Mouse (Mus musculus): Measurements from ENCODE around the gene Mmp25. TPM values are rescaled to one million over a fixed set of nuclear protein-coding genes. Genes with fewer than 3 reads are reported as not detected.

Gene Mmp25
- total and polyA plus RNA-seq, 3 experiments = not detected

DNA sequence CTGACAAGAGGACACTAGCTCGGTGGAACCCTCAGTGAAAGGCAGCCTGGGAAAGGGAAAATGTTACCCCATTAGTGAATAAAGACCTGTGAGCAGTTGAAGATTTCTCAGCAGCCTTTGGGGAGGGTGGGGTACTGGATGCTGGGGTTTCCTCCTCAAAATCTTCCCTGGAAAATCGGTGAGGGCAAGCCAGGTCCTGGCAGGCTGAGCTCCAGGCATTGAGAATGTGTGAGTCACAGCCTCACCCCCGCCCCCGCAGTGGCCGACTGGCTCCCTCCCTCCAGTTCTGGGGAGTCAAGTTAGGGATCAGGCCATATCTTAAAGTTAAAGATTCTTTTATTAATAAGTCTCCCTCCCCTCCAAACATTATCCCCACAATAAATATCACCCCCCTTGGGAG lies 30.1 kb upstream of the Mmp25 start:
- H3K36me3 ChIP-seq (replicated peaks in 1 of 2; ENCODE audit: control insufficient read depth in 1 of 2, insufficient read depth in 1 of 2, low read length in 1 of 2) = peaks cover 3 to 9% of the 10 kb centered on the region in 2 experiments
- dilution Hi-C loops (cut with MboI; ENCODE audit: extremely low pct_ligation_motif_present, extremely low pct_unique_long_range_greater_than_20kb, low sequenced_read_pairs) (no loop called here), in situ Hi-C loops (cut with MboI; ENCODE audit: low pct_ligation_motif_present, low pct_unique_long_range_greater_than_20kb, low sequenced_read_pairs) (loop anchor here (10.0 kb wide), 1 partner anchor 50 kb away; the partner anchor contains the start of genes 1520401A03Rik and Pkmyt1)
- no peaks in the 10 kb centered on the region for H3K9me3 ChIP-seq (replicated peaks; ENCODE audit: low read length)
- no peaks in the 10 kb centered on the region for H3K79me2 ChIP-seq (replicated peaks; ENCODE audit: control insufficient read depth, extremely low read depth, insufficient read depth, poor library complexity, severe bottlenecking)
- TF ChIP-seq SMC3 (IDR thresholded peaks at IDR 0.05; ENCODE audit: low read depth, low read length) (no peak), ZC3H11A (IDR thresholded peaks at IDR 0.05; ENCODE audit: low read depth, low read length) (no peak), CHD2 (IDR thresholded peaks at IDR 0.05; ENCODE audit: low read length) (no peak), HCFC1 (IDR thresholded peaks at IDR 0.05; ENCODE audit: low read depth, low read length) (no peak), TCF12 (IDR thresholded peaks at IDR 0.05; ENCODE audit: low read depth, low read length) (no peak), MYC (IDR thresholded peaks at IDR 0.05; ENCODE audit: low read depth, low read length) (no peak), UBTF (IDR thresholded peaks at IDR 0.05; ENCODE audit: low read depth, low read length) (no peak), NELFE (IDR thresholded peaks at IDR 0.05; ENCODE audit: low read depth, low read length) (no peak), RAD21 (IDR thresholded peaks at IDR 0.05; ENCODE audit: low read depth, low read length) (no peak), JUN (IDR thresholded peaks at IDR 0.05; ENCODE audit: insufficient read depth, low read depth, low read length) (no peak), USF1 (IDR thresholded peaks at IDR 0.05; ENCODE audit: low read depth, low read length) (no peak), SIN3A (IDR thresholded peaks at IDR 0.05; ENCODE audit: low read length) (no peak), TBP (conservative IDR thresholded peaks at IDR 0.05; ENCODE audit: low read depth, low read length) (no peak), ZNF384 (IDR thresholded peaks at IDR 0.05; ENCODE audit: low read depth, low read length) (no peak), ZMIZ1 (IDR thresholded peaks at IDR 0.05; ENCODE audit: low read depth, low read length) (no peak), MXI1 (IDR thresholded peaks at IDR 0.05; ENCODE audit: low read depth, low read length) (no peak), PAX5 (IDR thresholded peaks at IDR 0.05; ENCODE audit: low read length) (no peak), MAZ (IDR thresholded peaks at IDR 0.05; ENCODE audit: low read depth, low read length) (no peak)
- H3K4me3 ChIP-seq (replicated peaks in 1 of 3; ENCODE audit: low read depth in 2 of 3, low read length in 2 of 3, poor library complexity in 1 of 3) = no peak overlapping the region
- H3K9ac ChIP-seq (ENCODE audit: insufficient read depth, low read depth) = no peak overlapping the region
- peaks cover 13 to 53% of the 10 kb centered on the region in 2 experiments for H3K4me1 ChIP-seq (ENCODE audit: control insufficient read depth in 1 of 2, insufficient read depth in 2 of 2)
- H3K27ac ChIP-seq (ENCODE audit: insufficient read depth, low read depth) = no peak overlapping the region
- no peak overlapping the region for H3K4me2 ChIP-seq (ENCODE audit: insufficient read depth, low read depth, poor library complexity, severe bottlenecking)
- no peak for DNase-seq (ENCODE audit: extremely low read depth)
- peaks cover 33% of the 10 kb centered on the region for H3K27me3 ChIP-seq (replicated peaks)

GRCm38 (mm10) chr17:23674271-23674952 lies 29.3 kb upstream of the Mmp25 start:
- Histone ChIP-seq H3K9me3 (replicated peaks; ENCODE audit: low read length) (no peaks in the 10 kb centered on the region), H3K9ac (ENCODE audit: insufficient read depth, low read depth) (peak overlapping the region; percentile 10; the same call in 1 of the 2 replicates), H3K27me3 (replicated peaks) (peaks cover 26% of the 10 kb centered on the region), H3K4me1 (ENCODE audit: control insufficient read depth in 1 of 2, insufficient read depth in 2 of 2) (peaks cover 15 to 53% of the 10 kb centered on the region in 2 experiments), H3K4me3 (replicated peaks in 1 of 3; ENCODE audit: low read depth in 2 of 3, low read length in 2 of 3, poor library complexity in 1 of 3) (peak overlapping the region; percentile 58 to 62 (median 59)), H3K27ac (ENCODE audit: insufficient read depth, low read depth) (no peak overlapping the region), H3K36me3 (replicated peaks in 1 of 2; ENCODE audit: control insufficient read depth in 1 of 2, insufficient read depth in 1 of 2, low read length in 1 of 2) (peaks cover 9 to 16% of the 10 kb centered on the region in 2 experiments), H3K4me2 (ENCODE audit: insufficient read depth, low read depth, poor library complexity, severe bottlenecking) (peak overlapping the region; percentile 55), H3K79me2 (replicated peaks; ENCODE audit: control insufficient read depth, extremely low read depth, insufficient read depth, poor library complexity, severe bottlenecking) (no peaks in the 10 kb centered on the region)
- TF ChIP-seq CHD2 (IDR thresholded peaks at IDR 0.05; ENCODE audit: low read length) (no peak), IRF4 (IDR thresholded peaks at IDR 0.05; ENCODE audit: low read depth, low read length) (no peak), RAD21 (IDR thresholded peaks at IDR 0.05; ENCODE audit: low read depth, low read length) (no peak), ZNF384 (IDR thresholded peaks at IDR 0.05; ENCODE audit: low read depth, low read length) (no peak), USF1 (IDR thresholded peaks at IDR 0.05; ENCODE audit: low read depth, low read length) (no peak), HCFC1 (IDR thresholded peaks at IDR 0.05; ENCODE audit: low read depth, low read length) (no peak), CTCF (conservative IDR thresholded peaks at IDR 0.05 in 1 of 2, IDR thresholded peaks at IDR 0.05 in 1 of 2; ENCODE audit: low read depth in 2 of 2, low read length in 2 of 2) (no peak), MEF2A (IDR thresholded peaks at IDR 0.05; ENCODE audit: borderline replicate concordance, low read depth, low read length) (no peak), POLR2A (IDR thresholded peaks at IDR 0.05; ENCODE audit: low read depth, low read length) (no peak), ZKSCAN1 (IDR thresholded peaks at IDR 0.05; ENCODE audit: borderline replicate concordance, low read depth, low read length) (no peak)
- in situ Hi-C loops (cut with MboI; ENCODE audit: low pct_ligation_motif_present, low pct_unique_long_range_greater_than_20kb, low sequenced_read_pairs) = loop anchor here (10.0 kb wide), 1 partner anchor 50 kb away; the partner anchor contains the start of genes 1520401A03Rik and Pkmyt1
- no peak for DNase-seq (ENCODE audit: extremely low read depth)
- dilution Hi-C loops (cut with MboI; ENCODE audit: extremely low pct_ligation_motif_present, extremely low pct_unique_long_range_greater_than_20kb, low sequenced_read_pairs) = no loop called here
